Mouse (Mus musculus) 416B (cell line): ENCODE data around the gene Extl2.

ENCODE experiments used
- DNase-seq: peaks from one replicate; pipeline ENCODE4 v3.0.0; 2011; ENCODE audit warnings: low read depth

Extl2 gene

DNA sequence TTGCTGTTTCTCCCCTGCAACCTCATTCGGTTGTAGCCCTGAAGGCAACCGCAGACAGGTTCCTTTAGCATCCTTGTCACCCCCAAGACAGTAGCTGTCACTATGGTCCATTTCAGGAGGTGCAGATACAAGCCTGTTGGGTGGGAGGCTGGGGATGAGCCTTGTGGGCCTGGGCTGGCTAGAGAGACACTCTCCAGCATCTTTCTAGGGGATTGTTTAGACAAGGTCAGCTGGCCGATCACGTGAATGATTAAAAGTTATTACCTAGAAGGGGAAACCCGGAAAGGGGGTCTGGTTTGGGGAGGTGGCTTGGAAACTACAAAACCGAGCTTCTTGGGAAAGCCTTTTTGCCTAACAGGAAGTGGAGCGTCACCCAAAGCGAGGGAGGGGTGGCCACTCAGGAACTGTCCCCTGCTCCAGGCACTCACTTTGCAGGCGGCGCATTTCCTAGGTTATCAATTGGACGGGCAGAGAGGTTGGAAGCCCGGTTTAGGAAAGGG, 729 bp downstream of the Extl2 start:
- peak; percentile 89 for DNase-seq

DNA sequence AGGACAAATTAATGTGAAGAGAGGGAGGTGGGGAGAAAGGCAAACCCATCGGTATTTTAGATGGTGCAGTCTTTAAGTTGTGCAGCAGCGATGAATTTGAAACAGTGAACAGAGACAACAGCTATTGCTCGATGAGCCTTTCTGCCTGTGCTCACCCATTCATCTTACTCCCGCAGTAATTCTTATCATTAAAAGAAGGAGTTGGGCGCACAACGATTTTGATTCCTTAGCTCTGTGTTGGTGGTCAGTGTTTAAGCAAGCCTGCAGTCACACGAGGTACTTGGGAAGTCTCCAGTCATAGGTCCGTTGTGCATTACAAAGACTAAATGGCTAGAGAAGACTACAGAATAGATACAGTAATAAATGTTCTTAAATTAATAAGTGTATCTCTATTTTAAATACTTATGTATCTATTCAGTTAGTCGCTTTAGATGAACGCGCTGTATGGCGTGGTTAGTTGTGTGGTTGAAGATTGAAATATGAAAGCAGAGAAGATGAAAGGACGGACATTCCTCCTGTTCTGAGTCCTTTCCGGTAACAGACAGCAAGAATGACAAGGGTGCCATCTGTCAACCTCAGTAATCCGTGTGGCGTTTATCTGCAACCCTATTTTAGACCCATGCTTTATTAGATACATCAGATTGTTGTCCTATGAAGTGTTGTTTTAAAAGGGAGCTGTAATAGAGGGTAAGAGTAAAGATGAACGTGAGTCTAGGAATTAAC, 2.5 kb downstream of the Extl2 start:
- DNase-seq: no peak

DNA sequence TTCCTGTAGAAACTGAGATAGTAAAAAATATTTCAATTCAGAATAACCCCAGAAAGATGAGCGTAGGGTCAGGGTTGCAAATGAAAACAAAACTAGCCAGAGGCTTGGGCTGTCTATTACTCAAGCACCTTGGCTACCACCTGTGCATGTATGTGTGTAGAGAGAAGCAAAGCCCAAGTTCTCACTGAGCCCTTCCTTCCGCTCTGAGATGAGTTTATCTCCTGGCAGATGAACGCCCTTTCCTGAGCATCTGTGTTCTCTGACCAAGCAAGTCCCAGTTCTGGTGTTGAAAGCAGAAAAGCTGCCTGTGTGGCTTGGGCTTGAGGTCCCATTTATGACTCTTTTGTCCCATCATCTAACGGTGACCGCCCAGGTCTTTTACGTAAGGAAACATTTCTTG, 7.6 kb downstream of the Extl2 start:
- DNase-seq: no peak

DNA sequence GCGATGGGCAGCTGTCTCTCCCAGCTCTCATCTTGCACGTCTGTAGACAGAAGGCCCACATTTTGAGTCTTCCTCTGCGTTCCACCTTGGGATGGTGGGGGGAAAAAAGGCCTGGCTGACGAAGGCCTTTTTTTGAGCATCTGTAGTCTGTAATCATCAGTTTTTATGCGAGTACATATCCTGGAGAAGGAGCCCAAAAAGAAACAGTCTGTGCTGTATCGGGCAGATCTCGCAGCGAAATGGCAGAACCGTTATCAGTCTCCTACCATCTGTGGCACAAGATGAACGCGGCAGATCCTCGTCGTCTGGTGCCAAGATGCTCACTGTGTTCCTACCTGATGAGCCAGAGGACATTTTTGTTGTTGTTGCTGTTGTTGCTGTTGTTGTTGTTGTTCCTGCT, 8.9 kb downstream of the Extl2 start:
- DNase-seq: no peak

DNA sequence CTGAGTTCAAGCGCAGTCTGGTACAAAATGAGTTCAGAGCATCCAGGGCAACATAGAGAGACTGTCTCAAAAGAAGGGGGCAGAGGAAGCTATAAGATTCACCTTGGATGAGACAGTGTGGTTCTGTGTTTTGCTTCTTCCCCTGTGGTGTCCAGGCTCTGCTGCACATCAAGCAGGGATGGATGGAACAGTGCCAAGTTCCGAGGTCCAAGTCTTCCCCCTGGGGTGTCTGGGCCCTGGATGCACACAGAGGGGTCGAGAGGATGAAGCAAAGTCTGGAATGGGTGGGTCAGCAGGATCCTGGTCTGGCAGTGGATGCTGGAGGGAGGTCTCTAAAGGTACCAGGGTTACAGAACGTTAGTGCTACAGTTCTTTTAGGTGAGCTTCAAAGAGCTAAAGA, 11.3 kb downstream of the Extl2 start:
- DNase-seq: no peak

DNA sequence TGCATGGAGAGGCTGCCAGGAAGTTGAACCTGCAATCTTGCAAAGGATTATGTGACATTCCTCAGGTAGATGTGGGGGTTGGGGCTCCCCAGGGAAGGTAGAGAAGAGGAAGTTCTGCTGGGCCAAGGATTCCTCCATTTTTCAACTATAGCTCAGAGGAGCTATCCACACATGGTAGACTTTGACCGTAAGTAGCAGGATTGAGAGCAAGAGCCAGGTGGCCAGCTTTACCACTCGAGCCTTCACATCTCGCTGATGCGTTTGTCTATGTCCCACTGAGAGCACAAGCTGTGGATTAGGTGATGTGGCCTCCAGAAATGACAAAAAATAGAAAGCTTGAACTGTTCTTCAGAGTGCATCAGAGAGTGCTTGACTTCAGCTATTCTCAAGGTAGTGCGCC, 11.9 kb downstream of the Extl2 start:
- no peak for DNase-seq

DNA sequence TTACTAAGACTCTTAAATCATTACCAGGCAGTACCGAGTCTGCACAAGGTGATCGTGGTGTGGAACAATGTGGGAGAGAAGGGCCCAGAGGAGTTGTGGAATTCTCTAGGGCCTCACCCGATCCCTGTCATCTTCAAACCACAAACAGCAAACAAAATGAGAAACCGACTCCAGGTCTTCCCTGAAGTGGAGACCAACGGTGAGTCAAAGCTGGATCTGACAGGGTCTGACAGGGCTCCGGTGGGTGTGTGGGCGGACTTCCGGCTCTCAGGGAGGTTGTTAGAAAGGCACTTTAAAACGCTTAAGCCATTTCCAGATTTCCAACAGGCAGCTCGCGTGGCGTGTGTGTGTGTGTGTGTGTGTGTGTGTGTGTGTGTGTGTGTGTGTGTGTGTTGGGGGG, 17.0 kb downstream of the Extl2 start:
- DNase-seq: no peak

DNA sequence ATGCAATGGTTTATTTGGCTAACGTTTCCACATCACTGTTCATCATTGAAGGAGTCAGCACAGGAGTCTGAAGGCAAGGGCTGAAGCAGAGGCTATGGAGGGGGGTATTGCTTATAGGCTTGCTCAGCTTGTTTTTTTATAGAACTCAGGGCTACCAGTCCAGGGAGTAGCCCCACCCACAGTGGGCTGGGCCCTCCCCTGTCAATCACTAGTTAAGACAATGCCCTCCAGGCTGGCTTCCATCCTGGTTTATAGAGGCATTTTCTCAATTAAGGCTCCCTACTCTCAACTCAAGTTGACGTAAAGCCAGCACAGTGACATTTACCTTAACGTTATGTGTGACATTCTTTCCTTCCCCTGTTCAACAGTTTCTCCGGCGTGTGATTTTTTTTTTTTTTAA, 17.4 kb downstream of the Extl2 start:
- DNase-seq: no peak

DNA sequence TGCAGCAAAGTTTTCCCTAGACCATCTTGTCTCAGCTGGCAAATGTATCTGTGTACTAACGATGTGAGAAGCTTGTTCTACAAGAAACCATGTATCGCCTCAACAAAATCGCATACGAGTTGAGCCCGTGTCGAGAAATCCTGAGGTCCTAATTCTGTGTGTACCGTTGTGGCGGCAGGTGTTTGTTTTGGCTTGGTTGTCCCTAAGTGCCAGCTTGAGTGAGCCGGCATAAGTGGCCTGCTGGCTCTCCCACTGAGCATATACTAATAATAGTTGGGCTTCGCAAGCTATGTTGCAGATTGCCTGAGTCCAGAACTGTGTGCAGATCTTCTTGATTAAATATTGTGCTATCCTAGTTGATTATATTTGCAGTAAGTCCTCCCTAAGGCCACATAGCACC, 18.4 kb downstream of the Extl2 start:
- no peak for DNase-seq

DNA sequence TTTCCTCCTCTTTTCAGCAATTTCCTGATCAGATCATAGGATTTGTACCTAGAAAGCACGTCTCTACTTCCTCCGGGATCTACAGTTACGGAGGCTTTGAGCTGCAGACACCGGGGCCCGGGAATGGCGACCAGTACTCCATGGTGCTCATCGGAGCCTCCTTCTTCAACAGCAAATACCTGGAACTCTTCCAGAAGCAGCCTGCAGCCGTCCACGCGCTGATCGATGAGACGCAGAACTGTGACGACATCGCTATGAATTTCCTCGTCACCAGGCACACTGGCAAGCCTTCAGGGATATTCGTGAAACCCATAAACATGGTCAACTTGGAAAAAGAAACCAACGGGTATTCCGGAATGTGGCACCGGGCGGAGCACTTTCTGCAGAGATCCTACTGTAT, 19.7 kb downstream of the Extl2 start:
- no peak for DNase-seq

DNA sequence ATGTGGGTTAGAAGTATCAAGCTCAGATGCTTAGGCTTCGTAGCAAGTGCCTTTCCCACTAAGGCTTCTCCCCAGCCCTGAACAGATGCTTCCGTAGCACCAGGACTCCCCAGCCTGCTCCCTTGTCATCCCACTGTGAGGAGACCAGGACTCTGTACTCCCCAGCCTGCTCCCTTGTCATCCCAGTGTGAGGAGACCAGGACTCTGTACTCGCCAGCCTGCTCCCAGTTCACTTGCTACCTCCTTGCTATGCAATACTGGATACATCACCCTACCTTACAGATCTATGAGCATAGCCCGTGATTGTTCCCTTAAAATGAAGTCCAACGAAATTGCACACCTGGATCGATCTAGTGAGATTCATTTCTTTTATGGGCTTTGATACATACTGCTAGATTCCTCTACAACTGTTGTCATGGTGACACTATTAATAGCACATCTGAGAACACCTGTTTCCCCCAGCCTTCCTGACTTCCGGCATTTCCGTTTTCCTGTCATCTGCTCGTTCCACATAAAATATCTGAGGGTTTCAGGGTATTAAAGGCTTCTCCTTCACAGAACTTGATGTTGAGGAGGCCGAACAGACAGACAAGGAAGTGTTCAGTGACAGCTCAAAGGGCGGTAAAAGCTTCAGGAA, 23.0 kb downstream of the Extl2 start:
- peak; percentile 47 for DNase-seq

DNA sequence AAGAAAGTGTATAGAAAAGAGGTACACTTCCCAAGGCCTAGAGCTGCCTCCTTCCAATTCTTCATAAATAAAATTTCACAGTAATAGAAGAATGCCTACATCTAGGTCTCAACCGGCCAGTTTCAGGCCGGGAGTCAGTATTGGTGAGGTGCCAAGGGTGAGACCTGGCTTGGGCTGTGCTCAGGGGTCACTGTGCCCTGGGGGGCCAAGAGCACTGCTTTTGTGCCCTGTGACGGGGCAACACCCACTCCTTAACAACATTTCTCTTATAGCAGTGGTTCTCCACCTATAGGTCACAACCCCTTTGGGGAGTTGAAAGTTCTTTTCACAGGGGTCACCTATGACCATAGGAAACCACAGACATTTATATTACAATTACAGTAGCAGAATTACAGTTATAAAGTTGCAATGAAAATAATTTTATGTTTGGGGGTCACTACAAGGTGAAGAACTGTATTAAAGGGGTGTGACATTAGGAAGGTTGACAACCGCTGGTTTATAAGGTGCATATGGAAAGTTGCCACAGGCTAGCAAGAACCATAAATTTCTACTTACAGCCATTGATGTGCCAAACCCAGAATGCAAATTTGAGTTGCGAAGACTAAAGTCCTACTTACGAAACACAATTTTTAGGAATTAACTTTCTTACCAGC, 26.1 kb downstream of the Extl2 start:
- no peak for DNase-seq

DNA sequence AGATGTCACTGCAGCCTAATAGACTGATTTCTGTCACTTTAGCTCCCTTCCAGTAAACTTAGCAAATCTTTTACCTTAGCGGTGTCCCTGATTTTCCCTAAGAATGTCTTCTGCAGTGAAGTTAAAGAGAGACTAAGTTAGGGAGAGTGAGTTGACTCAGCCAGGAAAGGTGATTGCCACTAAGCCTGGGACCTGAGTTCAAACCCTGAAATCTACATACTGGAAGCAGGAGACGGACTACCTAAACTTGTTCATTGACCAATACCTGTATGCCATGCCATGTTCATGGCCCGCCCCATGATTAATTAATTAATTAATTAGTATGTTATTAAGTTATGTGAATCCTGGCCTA, 26.6 kb downstream of the Extl2 start:
- peak; percentile 77 for DNase-seq

DNA sequence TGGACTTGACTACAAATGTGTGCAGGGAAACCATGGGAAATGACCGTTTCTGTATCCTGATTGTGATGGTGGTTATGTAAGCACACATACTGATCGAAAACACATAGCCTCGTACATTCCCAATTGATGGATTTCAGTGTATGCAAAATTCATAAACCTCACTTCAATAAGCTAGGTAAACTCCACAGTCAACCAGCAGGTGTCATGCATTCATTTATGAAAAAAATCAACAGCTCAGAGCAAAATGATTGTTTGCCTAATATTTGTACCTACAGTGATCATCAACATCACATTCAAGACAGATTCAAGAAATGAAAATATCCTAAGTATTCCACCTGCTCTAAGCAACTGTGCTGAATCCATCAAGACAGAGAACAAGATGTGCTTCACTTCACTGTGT, 33.5 kb downstream of the Extl2 start:
- peak; percentile 14 for DNase-seq

DNA sequence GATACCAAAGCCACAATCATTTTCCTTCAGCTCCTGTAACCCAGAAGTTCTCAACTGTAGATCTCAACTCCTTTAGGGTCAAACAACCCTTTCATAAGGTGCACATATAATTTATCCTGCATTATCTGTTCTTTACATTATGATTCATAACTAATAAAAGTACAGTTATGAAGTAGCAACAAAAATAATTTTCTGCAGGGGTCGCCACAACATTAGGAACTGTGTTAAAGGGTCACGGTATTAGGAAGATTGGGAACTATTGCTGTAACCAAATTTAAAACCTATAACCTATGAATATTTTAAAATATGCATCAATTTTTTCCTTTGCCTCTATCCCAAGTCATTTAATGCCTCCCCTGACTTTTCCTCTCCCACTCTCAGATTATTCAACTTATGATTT, 38.7 kb downstream of the Extl2 start:
- DNase-seq: peak; percentile 8

DNA sequence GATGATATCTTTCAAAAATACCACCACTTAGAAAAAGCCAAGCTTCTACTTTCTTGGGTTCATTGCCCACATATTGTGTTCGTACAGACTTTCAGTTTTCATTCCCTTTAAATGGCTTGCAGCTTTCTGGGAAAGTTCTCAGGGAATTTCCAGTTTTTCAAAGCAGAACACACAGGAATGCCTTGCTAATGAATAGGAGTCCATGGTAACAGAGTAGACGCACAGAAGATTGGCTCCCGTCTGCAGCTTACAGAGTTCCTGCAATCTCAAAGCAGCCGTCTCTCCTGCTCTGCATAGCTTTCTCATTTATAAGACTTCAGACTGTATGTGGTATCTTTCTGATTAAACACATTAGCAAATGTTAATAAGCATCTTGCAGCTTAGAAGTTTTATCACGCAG, 39.8 kb downstream of the Extl2 start:
- no peak for DNase-seq

DNA sequence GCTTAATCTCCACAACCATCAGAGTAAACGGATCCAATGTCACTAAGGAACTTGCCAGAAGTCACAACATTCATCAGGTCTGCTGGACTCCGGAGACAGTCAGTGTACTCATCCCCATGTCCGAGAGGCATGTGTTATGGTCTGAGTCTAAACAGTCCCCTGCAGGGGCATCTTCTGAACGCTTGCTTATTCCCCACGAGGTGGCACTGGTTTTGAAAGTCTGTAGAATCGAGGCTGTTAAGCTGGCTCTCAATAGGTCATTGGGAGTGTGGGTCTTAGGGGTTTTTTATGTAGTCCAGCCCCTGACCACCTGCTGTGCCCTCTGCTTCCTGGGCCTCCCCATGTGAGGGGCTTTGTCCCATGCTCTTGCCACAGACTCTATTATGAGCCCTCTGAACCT, 49.8 kb downstream of the Extl2 start:
- no peak for DNase-seq

DNA sequence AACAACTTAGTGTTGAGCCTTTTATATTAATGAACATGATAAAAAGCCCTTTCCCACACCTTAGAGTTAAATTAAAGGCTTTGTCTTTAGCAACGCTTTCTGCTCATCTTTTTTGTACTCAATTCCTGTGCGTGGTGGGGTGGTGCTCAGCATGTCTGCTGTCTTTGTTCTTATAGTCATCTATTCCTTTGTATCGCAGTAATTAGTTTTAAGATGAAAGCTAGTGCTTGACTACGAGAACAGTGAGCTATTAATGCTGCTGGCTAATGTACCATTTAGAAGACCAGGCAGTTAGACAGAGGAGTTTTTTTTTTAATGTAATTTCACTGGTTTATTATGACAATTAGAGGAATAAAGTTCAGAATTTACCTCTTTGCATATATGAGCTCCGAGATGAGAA, 53.1 kb downstream of the Extl2 start:
- DNase-seq: no peak

DNA sequence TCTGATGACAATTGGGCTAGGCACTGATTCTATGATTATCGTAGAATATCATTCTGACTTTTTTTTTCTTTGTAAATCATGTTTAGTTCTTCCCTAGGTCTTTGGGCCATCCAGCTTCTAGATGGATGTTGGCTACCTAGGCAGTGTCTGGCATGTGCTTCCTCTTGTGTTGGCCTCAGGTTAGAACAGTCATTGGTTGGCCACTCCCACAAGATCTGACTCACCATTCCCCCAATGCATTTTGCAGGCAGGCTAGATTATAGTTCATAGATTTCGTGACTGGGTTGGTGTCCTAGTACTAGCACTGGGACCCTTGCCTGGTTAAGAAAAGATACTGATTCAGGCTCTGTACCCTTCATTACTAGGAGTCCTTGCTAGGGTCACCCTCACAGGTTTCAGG, 54.9 kb downstream of the Extl2 start:
- peak; percentile 25 for DNase-seq

DNA sequence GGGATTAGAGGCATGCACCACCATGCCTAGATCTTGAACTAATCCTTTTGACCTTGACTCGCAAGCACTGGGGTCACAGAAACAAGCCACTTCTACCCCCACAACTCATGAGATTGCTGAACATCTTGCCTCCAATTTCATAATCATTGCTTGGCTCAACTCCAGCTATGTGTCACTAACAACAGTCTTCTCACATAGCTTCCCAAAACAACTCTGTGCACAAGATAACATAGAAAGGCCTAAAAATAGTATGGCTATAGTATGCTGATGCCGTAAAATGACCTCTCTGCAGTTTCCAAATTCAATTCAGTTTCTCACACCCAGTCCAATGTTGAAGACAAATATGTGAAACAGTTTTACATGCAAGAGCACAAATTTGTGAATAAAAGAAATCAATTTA, 65.3 kb downstream of the Extl2 start:
- DNase-seq: peak; percentile 70

DNA sequence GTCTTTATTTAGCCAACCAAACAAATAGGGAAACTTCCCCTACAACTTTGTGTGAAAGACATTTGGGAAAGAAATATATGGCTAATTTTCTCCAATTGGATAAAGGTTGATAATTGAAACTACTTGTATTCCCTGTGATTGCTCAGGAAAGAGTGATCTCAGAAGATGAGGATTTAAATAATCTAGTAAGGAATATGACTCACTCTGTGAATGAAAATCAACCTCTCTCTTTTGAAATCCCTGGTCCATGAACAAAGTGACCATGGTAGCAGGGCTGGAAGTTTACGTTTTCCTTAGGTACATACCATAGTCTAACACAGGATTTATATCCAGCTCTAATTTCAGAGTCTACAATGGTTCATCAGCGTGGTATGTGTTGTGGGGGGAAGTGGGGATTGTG, 69.5 kb downstream of the Extl2 start:
- DNase-seq: no peak

DNA sequence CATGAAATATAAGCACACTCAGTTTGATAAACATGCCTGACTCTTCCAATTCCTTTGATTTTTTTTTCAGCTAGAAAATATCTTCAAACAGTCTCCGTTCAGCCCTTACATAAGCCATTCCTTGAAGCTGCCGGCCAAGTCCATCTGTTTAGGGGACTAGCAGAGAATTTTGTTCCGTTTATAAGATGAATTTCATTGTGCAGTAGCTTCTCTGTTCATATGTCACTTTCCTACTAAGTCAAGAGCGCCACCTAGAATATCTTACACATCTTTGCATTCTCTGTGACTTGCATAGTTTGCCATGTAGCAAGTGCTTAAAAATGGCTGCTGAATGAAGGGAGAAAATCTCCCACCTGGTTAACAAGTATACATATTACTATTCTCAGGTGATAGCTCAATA, 71.2 kb downstream of the Extl2 start:
- peak; percentile 47 for DNase-seq
